Mouse (Mus musculus): Measurements from ENCODE around the gene Zbtb16.

DNA sequence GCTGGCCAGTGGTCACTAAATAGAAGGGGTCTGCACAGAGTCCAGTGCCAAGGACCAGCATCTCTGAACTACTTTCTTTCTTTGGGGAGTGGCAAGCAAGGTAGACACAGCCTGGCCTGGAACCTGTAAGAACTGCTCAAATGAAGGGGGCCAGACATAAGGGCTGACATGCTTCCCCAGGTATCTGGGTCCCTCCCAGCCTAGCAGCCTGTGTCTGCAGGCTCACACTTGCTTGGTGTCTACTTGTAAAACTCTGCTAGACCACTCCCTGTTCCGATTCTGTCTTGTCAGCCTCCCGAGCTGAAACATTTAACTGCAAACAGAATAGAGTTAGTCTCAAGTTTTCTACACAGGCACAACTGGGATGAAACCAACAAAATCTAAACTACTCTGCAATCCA is 41.6 kb downstream of the Zbtb16 start:
- TF ChIP-seq CTCF (IDR thresholded peaks at IDR 0.05; ENCODE audit: extremely low read depth, insufficient read length, insufficient replicate concordance, low read depth, low read length) (no peak), POLR2A (IDR thresholded peaks at IDR 0.05; ENCODE audit: low read depth, low read length) (no peak)
